Mouse (Mus musculus): ENCODE results near the gene Dlg2. TPM values are rescaled to one million over a fixed set of nuclear protein-coding genes. Genes with fewer than 3 reads are reported as not detected.

The Dlg2 gene
- polyA plus RNA-seq, 1 experiment from 2014 or later, result 28.3 TPM

GRCm38 (mm10) chr7:91345073-91345472 is 868.6 kb downstream of the Dlg2 start:
- Histone ChIP-seq H3K36me3 (ENCODE audit: control insufficient read depth, insufficient read depth, low read length) (no peaks in the 10 kb centered on the region), H3K9ac (ENCODE audit: low read depth, low read length) (no peak overlapping the region), H3K4me2 (ENCODE audit: low read length) (no peak overlapping the region), H3K4me3 (ENCODE audit: low read length) (no peak overlapping the region), H3K4me1 (ENCODE audit: control insufficient read depth, insufficient read depth, low read depth, low read length) (no peaks in the 10 kb centered on the region), H3K9me3 (ENCODE audit: control insufficient read depth, low read length) (no peaks in the 10 kb centered on the region), H3K27ac (ENCODE audit: low read depth, low read length) (no peak overlapping the region), H3K27me3 (replicated peaks; ENCODE audit: control insufficient read depth, insufficient read depth, low read length) (no peaks in the 10 kb centered on the region)
- no peak for ATAC-seq

GRCm38 (mm10) chr7:91369821-91370321 is 893.4 kb downstream of the Dlg2 start:
- no peaks in the 10 kb centered on the region for H3K27me3 ChIP-seq (replicated peaks; ENCODE audit: control insufficient read depth, insufficient read depth, low read length)
- 51% methylated on average over 10 of the region's 10 CpGs for WGBS
- H3K9me3 ChIP-seq (ENCODE audit: control insufficient read depth, low read length), result no peaks in the 10 kb centered on the region
- H3K9ac ChIP-seq (ENCODE audit: low read depth, low read length), result no peak overlapping the region
- no peaks in the 10 kb centered on the region for H3K4me1 ChIP-seq (ENCODE audit: control insufficient read depth, insufficient read depth, low read depth, low read length)
- no peak overlapping the region for H3K4me2 ChIP-seq (ENCODE audit: low read length)
- H3K36me3 ChIP-seq (ENCODE audit: control insufficient read depth, insufficient read depth, low read length), result no peaks in the 10 kb centered on the region
- no peak for ATAC-seq
- H3K27ac ChIP-seq (ENCODE audit: low read depth, low read length), result no peak overlapping the region
- no peak overlapping the region for H3K4me3 ChIP-seq (ENCODE audit: low read length)

DNA sequence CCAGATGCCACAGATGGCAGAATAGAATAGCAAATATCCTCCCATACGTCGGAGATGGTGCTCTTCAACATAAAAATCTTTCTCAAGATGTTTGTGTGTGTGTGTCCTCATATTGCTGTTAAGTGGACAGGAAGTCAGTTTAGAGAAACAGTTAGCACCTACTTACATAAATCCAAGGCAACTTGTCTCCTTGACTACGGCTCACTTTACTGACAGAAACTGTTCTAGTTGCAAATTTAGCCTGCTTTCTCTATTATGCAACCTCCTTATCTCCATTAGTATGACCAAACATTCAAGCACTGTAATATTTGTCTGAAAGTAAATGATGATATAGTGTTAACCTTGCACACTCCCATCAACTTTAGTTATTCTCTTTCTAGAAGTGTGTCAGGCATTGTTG is 905.8 kb downstream of the Dlg2 start:
- no peaks in the 10 kb centered on the region for H3K36me3 ChIP-seq (ENCODE audit: control insufficient read depth, insufficient read depth, low read length)
- no peaks in the 10 kb centered on the region for H3K9me3 ChIP-seq (ENCODE audit: control insufficient read depth, low read length)
- ATAC-seq, result no peak
- 73% methylated on average over 3 of the region's 3 CpGs for WGBS
- no peaks in the 10 kb centered on the region for H3K4me1 ChIP-seq (ENCODE audit: control insufficient read depth, insufficient read depth, low read depth, low read length)
- H3K27me3 ChIP-seq (replicated peaks; ENCODE audit: control insufficient read depth, insufficient read depth, low read length), result no peaks in the 10 kb centered on the region
- H3K9ac ChIP-seq (ENCODE audit: low read depth, low read length), result no peak overlapping the region
- H3K4me3 ChIP-seq (ENCODE audit: low read length), result no peak overlapping the region
- no peak overlapping the region for H3K4me2 ChIP-seq (ENCODE audit: low read length)
- H3K27ac ChIP-seq (ENCODE audit: low read depth, low read length), result no peak overlapping the region

DNA sequence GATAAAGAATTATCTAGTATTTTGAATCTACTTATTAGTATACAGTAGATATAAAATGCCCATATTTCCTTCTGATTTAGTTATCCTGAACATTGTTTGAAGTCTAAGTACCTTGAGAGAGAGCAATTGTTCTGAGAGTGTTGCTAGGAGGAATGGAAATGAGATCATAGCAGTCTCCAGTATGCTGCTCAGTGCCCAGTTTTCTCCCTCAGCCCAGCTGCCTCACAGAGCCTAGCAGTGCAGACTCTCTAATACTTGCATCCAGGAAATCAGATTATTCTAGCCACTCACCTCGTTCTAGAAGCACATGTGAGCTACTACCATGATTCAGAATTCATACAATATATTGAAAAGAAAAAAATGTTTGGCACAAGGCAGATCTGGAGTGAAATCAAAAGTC is 907.4 kb downstream of the Dlg2 start:
- H3K9ac ChIP-seq (ENCODE audit: low read depth, low read length), result no peak overlapping the region
- H3K4me1 ChIP-seq (ENCODE audit: control insufficient read depth, insufficient read depth, low read depth, low read length), result no peaks in the 10 kb centered on the region
- ATAC-seq, result no peak
- no peaks in the 10 kb centered on the region for H3K36me3 ChIP-seq (ENCODE audit: control insufficient read depth, insufficient read depth, low read length)
- H3K27ac ChIP-seq (ENCODE audit: low read depth, low read length), result no peak overlapping the region
- H3K9me3 ChIP-seq (ENCODE audit: control insufficient read depth, low read length), result no peaks in the 10 kb centered on the region
- no peak overlapping the region for H3K4me2 ChIP-seq (ENCODE audit: low read length)
- no peaks in the 10 kb centered on the region for H3K27me3 ChIP-seq (replicated peaks; ENCODE audit: control insufficient read depth, insufficient read depth, low read length)
- WGBS, result 24% methylated on average over 1 of the region's 1 CpGs
- H3K4me3 ChIP-seq (ENCODE audit: low read length), result no peak overlapping the region

DNA sequence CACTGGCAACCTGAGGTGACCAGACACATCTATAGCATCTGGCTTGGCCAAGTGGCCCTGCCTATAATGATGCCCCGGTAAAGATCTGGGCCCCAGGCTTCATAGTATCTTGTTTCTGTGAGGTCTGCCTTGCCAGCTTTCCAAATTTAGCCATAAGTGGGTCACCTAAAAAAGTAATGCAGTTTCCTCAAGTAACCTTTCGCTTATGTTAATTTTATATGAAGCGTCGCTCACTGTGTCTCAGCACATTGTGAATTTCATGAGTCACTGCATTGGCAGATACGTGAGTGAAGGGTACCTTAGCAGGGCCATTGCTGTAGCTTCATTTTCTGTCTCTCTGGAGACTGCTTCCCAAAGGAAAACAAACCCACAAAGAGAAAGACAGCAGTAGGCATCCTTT is 912.8 kb downstream of the Dlg2 start:
- ATAC-seq, result no peak
- H3K27ac ChIP-seq (ENCODE audit: low read depth, low read length), result no peak overlapping the region
- H3K27me3 ChIP-seq (replicated peaks; ENCODE audit: control insufficient read depth, insufficient read depth, low read length), result no peaks in the 10 kb centered on the region
- no peak overlapping the region for H3K4me2 ChIP-seq (ENCODE audit: low read length)
- H3K36me3 ChIP-seq (ENCODE audit: control insufficient read depth, insufficient read depth, low read length), result no peaks in the 10 kb centered on the region
- H3K4me1 ChIP-seq (ENCODE audit: control insufficient read depth, insufficient read depth, low read depth, low read length), result no peaks in the 10 kb centered on the region
- H3K9ac ChIP-seq (ENCODE audit: low read depth, low read length), result no peak overlapping the region
- WGBS, result 81% methylated on average over 5 of the region's 5 CpGs
- no peaks in the 10 kb centered on the region for H3K9me3 ChIP-seq (ENCODE audit: control insufficient read depth, low read length)
- no peak overlapping the region for H3K4me3 ChIP-seq (ENCODE audit: low read length)

- no peaks in the 10 kb centered on the region for H3K36me3 ChIP-seq (ENCODE audit: control insufficient read depth, insufficient read depth, low read length)
Measured at GRCm38 (mm10) chr7:91397827-91398226, 921.4 kb downstream of the Dlg2 start.

DNA sequence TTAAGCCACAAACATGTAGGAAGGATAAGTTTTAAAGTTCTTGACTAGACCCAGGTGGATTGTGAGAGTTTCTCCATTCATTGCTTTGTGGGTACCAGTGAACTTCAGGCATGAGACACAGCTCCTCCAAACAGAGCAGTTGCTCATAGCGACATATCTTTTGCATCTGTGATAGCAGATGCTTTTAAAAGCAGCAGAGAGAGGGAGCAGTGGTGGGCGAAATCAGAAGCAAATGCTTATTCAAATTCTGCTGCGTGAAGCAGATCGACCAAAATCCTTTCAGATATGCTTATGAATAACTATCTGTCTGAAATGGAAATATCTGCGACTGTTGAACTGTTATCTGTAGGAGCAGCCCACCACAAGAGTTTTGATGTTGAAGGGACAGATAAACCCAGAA is 935.6 kb downstream of the Dlg2 start:
- H3K4me2 ChIP-seq (ENCODE audit: low read length), result no peak overlapping the region
- no peak for ATAC-seq
- H3K27ac ChIP-seq (ENCODE audit: low read depth, low read length), result no peak overlapping the region
- no peaks in the 10 kb centered on the region for H3K9me3 ChIP-seq (ENCODE audit: control insufficient read depth, low read length)
- no peaks in the 10 kb centered on the region for H3K27me3 ChIP-seq (replicated peaks; ENCODE audit: control insufficient read depth, insufficient read depth, low read length)
- no peak overlapping the region for H3K9ac ChIP-seq (ENCODE audit: low read depth, low read length)
- H3K36me3 ChIP-seq (ENCODE audit: control insufficient read depth, insufficient read depth, low read length), result no peaks in the 10 kb centered on the region
- H3K4me1 ChIP-seq (ENCODE audit: control insufficient read depth, insufficient read depth, low read depth, low read length), result no peaks in the 10 kb centered on the region
- H3K4me3 ChIP-seq (ENCODE audit: low read length), result no peak overlapping the region
- WGBS, result 80% methylated on average over 5 of the region's 5 CpGs

More at GRCm38 (mm10) chr7:91397827-91398226, 921.4 kb downstream of the Dlg2 start:
- H3K9ac ChIP-seq (ENCODE audit: low read depth, low read length), result no peak overlapping the region
- H3K4me1 ChIP-seq (ENCODE audit: control insufficient read depth, insufficient read depth, low read depth, low read length), result no peaks in the 10 kb centered on the region
- no peaks in the 10 kb centered on the region for H3K27me3 ChIP-seq (replicated peaks; ENCODE audit: control insufficient read depth, insufficient read depth, low read length)
- no peak for ATAC-seq
- H3K4me3 ChIP-seq (ENCODE audit: low read length), result no peak overlapping the region
- no peaks in the 10 kb centered on the region for H3K9me3 ChIP-seq (ENCODE audit: control insufficient read depth, low read length)
- no peak overlapping the region for H3K27ac ChIP-seq (ENCODE audit: low read depth, low read length)
- whole genome bisulfite sequencing, result 14% methylated on average over 3 of the region's 3 CpGs
- H3K4me2 ChIP-seq (ENCODE audit: low read length), result no peak overlapping the region

- Histone ChIP-seq H3K36me3 (ENCODE audit: control insufficient read depth, insufficient read depth, low read length) (no peaks in the 10 kb centered on the region), H3K4me1 (ENCODE audit: control insufficient read depth, insufficient read depth, low read depth, low read length) (no peaks in the 10 kb centered on the region), H3K27ac (ENCODE audit: low read depth, low read length) (no peak overlapping the region), H3K27me3 (replicated peaks; ENCODE audit: control insufficient read depth, insufficient read depth, low read length) (no peaks in the 10 kb centered on the region), H3K9me3 (ENCODE audit: control insufficient read depth, low read length) (no peaks in the 10 kb centered on the region), H3K4me3 (ENCODE audit: low read length) (no peak overlapping the region), H3K9ac (ENCODE audit: low read depth, low read length) (no peak overlapping the region), H3K4me2 (ENCODE audit: low read length) (no peak overlapping the region)
- no peak for ATAC-seq
- WGBS, result 71% methylated on average over 2 of the region's 2 CpGs
Measured at GRCm38 (mm10) chr7:91414150-91414549, 937.7 kb downstream of the Dlg2 start.

DNA sequence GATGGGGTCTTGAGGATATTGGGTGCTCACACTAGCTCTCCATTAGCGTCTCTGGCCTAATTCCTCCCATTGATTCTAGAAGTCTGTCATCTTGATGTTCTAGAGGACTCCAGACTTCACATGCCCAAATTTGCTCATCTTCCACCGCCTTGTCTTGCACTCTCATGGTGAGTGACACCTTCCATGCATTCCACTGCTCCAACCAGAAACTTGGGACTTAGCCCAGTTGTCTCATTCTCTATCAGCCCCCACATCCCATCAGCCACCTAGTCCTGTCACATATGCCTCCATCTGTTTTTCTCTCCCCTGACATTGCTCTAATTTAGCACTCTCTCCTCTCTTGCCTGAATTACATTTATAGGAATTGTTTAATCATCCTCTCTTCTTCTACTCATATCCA is 938.3 kb downstream of the Dlg2 start:
- no peak for ATAC-seq
- Histone ChIP-seq H3K36me3 (ENCODE audit: control insufficient read depth, insufficient read depth, low read length) (no peaks in the 10 kb centered on the region), H3K4me2 (ENCODE audit: low read length) (no peak overlapping the region), H3K4me1 (ENCODE audit: control insufficient read depth, insufficient read depth, low read depth, low read length) (no peaks in the 10 kb centered on the region), H3K27me3 (replicated peaks; ENCODE audit: control insufficient read depth, insufficient read depth, low read length) (no peaks in the 10 kb centered on the region), H3K9ac (ENCODE audit: low read depth, low read length) (no peak overlapping the region), H3K4me3 (ENCODE audit: low read length) (no peak overlapping the region), H3K9me3 (ENCODE audit: control insufficient read depth, low read length) (no peaks in the 10 kb centered on the region), H3K27ac (ENCODE audit: low read depth, low read length) (no peak overlapping the region)
- 82% methylated on average over 2 of the region's 2 CpGs for WGBS

DNA sequence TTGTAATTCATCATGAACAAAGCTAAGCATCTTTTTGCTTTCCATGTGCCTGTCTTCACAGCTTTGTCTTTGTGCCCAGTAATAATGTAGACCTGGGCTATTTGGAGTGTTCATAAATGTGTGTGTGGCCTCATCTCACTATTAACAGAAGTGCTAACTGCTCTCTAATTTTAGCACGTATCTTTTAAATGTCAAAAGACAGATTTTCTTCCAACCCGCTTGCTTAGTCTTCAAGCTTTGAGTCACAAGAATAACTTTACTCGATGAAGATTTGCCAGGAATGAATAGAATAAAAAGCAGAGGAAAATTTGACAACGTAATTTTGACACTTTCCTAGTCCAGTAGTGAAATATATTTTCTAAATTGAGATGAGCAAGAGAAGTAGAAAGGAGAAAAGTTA is 943.7 kb downstream of the Dlg2 start:
- Histone ChIP-seq H3K27ac (ENCODE audit: low read depth, low read length) (no peak overlapping the region), H3K4me3 (ENCODE audit: low read length) (no peak overlapping the region), H3K36me3 (ENCODE audit: control insufficient read depth, insufficient read depth, low read length) (no peaks in the 10 kb centered on the region), H3K9me3 (ENCODE audit: control insufficient read depth, low read length) (no peaks in the 10 kb centered on the region), H3K27me3 (replicated peaks; ENCODE audit: control insufficient read depth, insufficient read depth, low read length) (no peaks in the 10 kb centered on the region), H3K9ac (ENCODE audit: low read depth, low read length) (no peak overlapping the region), H3K4me2 (ENCODE audit: low read length) (no peak overlapping the region), H3K4me1 (ENCODE audit: control insufficient read depth, insufficient read depth, low read depth, low read length) (no peaks in the 10 kb centered on the region)
- 88% methylated on average over 4 of the region's 4 CpGs for WGBS
- ATAC-seq, result no peak
